Mouse (Mus musculus) left cerebral cortex, adult 18-20 months (tissue): ENCODE measurements around the gene Pop7. TPM values are rescaled to one million over a fixed set of nuclear protein-coding genes. Genes with fewer than 3 reads are reported as not detected.

Experiments used
- DNase-seq, 2 experiments: peaks; one replicate each; pipeline ENCODE4 v3.0.0; 2021 to 2022; ENCODE audit warnings: low spot score in 2 of 2, mixed read lengths in 1 of 2
- total RNA-seq, 2 experiments: library from RNA; stranded (reverse); gene quantifications; 2 replicates each; pipeline ENCODE4 v1.2.3; 2021

The Pop7 gene
- total RNA-seq, 2 experiments from 2014 or later = 31.3 to 33.3 TPM

DNA sequence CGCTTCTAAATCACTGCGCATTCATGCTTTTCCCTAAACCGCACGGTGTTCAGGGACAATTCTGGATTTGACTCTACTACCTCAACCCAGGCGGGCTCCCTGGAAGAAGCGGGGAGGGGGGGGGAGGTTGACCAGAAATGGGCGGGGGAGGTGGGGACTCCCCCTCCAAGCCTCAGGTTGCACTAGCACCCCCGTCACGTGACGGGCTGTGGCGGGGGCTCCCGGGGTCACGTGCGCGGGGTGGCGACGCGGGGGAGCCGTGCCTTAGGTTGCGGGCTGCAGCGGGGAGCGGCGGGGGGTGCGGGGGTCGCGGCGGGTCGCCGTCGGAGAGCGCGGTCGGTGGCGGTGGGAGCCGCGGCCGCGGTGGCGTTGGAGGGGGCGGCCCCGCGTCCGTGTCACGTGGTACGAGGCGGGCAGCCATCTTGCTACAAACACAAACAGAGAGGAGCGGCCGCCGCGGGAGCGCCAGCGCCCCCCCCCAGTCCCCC lies 7.7 kb upstream of the Pop7 start:
- DNase-seq = peak; percentile 72 to 82

DNA sequence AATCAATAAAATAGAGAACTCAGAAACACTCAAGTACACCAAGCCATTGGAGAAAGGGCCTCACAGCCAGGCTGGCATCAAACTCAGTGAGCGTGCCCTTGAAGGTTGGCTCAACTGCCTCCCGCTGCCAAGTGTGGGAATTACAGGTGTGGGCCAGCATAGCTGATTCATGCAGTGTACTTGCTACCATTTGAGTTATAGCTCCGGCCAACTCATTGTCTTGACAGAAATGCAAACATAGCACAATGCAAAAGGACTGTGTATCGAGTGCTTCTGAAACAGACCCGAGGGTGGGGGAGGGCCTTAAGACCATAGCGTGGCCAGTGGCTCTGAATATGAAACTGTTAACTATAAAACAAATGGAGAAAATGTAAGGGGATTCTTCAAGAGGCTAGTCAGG lies 1.7 kb upstream of the Pop7 start:
- no peak for DNase-seq

DNA sequence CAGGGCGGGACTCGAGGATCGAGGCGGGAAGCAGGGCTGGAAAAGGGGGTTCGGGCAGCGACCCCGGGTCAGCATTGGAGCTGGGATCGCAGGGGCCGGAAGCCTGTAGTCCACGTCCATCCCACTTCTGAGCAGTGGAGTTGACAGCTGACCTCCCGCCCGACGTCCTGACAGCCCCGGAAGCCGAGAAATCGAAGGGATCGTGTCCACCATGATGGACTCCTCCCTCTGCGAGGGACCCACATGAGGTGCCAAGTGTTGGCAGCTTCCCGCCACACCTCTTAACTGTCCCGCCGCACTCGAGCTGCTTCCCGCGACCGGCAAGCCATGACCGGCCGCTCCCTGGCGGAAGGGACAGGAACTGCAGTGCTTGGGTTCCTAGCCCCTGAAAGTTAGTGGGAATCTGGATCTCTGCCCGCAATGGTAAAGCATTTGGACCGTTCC lies 371 bp upstream of the Pop7 start:
- peak; percentile 75 to 77 for DNase-seq

DNA sequence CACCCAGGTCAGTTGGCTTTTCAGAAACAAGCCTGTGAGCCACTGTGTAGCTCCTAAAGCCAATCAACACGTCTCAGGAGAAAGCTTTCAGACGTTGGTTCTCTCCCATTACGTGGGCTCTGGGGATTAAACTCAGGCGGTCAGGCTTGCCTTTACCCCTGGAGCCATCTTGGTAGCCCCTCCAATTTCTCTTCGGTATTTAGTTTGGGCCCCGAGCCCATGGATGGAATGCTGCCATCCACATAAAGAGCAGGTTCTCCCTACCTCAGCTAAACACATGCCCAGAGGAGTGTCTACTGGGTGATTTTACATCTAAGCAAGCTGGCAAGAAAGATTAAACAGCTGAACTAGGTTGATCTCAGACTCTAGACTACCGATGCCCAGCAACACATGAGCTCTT lies 2.1 kb downstream of the Pop7 start:
- no peak for DNase-seq

DNA sequence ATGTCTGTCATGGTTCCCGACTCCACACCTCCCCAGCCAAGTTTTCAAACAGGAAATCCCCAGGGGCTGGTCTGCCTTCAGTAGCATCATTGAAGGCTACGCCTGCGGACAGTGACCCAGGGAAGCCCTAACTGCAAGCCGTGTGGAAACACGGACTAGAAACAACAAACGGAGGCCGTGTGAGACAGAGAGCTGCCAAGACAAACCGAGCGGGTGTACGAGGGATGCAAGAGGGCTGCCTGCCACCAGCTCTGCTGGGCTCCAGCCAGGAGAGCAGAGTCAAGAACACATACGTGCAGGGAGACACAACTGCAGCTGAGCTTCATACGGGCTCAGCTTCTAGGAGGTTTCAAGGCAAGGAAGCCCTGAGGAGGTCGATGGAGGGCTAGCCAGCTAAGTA lies 8.5 kb downstream of the Pop7 start:
- no peak for DNase-seq

DNA sequence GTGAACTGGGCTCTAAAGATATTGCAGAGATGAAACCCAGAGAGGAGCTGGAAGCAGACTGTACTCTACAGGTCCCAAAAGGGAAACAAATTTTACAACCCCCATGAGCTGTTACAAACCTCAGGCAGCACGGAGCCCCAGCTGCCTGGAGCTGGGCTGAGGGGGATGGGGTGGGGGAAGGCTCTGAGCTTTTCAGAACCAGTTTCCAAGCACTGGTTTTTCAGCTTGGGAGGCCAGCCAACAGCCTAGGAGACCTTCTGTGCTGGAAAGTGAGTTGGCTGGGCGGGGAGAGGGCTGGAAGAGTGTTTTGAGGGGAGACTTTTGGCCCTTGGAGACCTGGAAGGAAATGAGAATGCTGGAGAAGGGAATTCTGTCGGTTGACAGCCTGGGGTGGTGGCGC lies 10.8 kb downstream of the Pop7 start:
- DNase-seq = no peak

DNA sequence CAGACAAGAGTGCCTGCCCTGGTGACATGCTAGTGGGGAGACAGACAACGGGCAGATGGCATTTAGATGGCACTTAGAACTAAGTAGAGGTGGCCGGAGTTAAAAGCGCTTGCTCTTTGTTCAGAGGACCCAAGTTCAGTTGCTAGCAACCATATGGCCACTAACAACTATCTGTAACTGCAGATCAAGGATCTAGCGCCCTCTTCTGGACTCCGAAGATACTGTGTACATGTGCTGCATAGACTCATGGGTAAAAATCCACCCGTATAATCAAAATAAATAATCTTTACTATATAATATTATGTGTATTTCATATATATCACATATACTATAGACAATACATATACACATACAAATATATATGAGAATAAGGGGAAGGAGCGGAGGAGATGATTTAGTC lies 14.7 kb downstream of the Pop7 start:
- DNase-seq = no peak

DNA sequence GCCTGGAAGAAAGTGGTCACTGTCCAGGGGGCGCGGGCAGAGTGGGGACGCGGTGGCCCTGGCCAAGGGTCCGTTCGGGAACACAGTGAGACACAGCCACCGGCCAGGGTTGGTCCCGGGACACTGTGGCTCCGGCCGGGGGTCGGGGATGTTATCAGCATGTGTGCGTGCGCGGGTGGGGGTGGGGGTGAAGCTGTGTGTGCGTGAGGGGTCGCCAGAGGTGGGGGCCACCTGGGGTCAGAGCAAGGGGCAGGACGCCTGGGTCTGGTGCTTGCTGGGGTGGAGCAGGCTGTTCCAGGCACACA lies 16.5 kb downstream of the Pop7 start:
- DNase-seq = no peak

DNA sequence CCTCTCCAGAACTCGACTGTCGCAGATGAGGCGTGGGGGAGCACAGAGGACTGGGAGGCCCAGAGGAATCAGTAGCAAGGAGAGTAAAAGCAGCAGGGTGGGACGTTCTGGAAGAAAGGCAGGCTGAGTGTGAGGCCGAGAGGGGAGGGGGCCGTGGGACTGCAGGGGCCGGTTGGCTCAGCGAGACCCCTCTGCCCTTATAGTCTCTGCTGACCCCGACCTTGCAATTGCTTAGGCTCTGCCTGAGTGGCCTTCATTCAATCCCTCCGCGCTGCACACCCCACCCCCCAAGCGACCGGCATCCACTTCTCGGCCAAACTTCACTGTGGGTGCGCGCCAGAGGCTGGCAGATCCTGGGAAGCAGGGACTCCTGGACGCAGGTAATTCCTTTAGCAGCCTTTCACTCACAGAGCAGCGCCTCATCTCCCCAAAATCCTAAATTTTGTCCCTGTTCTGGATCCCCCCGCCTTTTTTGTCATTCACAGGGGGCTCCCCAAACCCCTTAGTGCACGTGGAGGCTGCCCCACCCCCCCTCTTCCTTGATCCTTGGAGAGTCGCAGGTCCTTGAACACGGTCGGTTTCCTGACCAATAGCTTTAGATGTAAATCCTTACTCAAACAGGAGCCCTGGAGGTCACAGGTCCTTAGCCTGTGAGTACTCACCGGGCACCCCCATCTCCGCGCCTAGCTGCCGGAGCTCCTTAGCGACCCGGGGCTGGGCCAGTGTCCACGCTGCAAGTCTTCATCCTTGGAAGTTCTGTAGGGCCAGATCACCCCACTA lies 17.1 kb downstream of the Pop7 start:
- DNase-seq = no peak

DNA sequence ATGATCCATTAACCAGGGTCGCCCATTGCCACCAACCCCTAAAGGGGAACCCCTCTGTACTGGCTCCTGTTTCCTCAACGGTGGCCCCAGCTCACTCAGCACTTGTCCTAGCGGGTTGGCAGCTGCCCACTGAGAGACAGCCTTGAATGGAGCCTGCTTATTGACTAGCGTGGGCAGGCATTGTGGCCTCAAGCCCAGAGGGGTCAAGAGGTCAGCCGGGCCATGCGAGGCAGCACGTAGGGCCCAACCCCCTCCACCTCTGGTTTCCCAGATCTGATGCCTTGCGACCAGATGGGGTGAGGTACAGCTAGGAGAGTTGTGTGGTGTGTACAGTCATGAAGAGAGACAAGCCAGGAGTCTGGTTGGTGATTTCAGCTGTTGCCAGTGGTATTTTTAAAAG lies 20.4 kb downstream of the Pop7 start:
- DNase-seq = peak in 1 of 2 experiments; percentile 6

DNA sequence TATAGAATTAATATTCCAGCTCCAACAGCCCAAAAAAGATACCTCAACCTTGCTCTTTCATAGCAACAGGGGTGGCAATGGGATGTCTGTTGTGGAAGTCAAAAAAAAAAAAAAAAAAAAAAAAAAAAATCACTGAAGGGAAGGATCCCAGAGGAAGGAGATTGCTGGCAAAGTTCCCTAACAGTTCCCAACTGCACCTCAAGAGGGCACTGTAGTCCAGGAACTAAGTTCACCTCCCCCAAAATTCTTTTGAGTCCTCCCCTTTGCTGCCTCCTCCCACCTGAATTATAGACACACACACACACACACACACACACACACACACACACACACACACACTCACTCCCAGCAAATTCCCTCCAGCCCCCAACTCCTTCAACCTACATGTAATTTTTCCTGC lies 21.2 kb downstream of the Pop7 start:
- DNase-seq = peak; percentile 64 to 79

DNA sequence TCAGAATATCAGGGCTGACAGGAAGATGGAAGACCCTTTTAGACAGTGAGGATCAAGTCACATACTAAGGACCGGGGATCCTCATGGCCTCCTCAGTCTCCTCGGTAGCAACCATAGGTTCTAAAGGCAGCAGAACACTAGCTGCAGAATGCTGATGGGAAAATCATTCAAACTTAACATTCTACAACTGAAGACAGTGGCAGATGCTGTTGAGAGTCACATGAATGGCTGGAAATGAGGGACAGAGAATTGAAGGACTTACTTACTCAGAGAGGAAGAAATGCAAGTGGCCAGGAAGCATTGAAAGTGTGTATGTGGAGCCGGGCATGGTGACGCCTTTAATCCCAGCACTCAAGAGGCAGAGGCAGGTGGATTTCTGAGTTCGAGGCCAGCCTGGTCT lies 25.4 kb downstream of the Pop7 start, which contains the start of gene Zan:
Zan (minus strand) TSS at position 101 of the 400 bp plus-strand sequence.
- no peak for DNase-seq

DNA sequence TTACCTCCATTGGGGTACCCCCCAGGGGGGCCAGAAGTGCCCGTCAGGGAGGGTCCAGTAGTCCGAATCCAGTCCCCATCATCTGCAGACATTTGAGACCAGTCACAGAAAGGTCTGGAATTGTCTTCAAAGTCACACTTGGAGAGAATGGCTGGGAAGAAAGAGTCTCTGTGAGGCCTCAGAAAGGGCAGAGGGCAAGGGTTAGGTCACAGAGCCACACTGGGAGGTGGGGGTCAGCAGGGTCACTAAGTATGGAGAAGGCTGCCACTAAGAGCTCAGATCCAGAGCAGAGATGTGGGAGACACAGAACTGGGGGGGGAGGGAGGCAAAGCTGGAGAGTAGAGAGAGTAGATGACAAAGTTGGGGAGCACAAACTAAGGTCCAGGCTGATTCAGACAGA lies 28.0 kb downstream of the Pop7 start:
- DNase-seq = no peak

DNA sequence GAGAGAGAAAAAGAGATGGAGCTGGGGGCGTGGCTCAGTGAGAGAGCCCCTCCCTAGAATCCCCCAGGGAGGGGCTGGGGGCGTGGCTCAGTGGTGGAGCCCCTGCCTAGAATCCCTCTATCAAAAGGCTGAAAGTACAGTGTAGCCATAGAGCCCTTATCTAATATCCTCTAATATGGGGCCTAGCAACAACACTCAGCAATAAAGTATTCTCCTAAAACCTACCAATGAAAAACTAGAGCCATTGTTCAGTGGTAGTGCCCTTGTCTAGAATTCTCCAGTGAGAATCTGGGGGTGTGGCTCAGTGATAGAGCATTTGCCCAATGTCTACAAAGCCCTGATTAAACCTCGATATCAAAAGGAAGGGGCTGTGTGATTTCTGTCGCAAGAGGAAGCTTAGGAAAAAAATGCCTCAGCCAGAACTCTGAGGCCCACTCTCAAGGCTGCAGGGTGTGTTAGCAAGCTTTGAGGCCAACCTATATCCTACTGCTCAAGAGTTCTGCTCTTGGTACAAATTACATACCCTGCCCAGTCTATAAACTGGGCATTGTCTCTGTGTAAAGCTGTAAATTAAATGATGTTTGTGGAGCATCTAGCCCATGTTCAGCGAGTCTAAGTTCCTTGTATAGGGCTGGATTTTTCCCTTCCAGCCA lies 29.9 kb downstream of the Pop7 start:
- DNase-seq = no peak

DNA sequence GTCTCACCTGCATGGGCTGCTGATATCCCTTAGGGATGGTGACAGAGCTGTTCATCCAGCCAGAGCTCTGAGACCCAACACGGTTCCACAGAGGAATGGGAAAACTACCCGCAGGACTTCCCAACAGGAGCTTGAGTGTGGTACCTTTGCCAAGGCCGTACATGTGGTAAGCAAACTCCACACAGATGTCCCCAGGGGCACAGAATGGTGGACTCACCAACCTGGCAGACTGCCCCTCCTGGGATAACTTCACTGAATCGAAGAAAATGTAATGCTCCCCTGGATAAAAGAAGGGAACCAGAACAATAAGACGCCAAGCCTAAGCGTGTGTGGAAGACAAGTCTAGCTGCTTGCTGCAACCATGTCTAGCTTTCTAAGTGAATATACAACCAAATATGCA lies 35.4 kb downstream of the Pop7 start:
- no peak for DNase-seq

DNA sequence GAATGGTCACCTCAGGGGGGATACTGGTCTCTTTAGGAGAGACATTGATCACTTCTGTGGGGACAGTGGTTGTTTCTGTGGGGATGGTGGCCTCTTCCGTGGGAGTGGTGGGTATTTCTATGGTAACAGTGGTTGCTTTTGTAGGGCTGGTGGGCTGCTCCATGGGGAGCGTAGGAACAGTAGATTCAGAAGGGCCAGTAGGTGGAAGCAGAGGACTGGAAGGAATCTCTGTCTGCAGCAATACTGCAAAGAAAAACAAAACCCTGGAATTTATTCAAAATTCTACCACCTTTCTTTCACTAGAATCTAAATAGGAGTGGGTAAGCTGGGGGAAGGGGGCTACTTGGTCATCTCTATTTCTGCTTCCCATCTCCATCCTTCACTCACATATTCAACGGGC lies 37.3 kb downstream of the Pop7 start:
- DNase-seq = peak in 1 of 2 experiments; percentile 7

DNA sequence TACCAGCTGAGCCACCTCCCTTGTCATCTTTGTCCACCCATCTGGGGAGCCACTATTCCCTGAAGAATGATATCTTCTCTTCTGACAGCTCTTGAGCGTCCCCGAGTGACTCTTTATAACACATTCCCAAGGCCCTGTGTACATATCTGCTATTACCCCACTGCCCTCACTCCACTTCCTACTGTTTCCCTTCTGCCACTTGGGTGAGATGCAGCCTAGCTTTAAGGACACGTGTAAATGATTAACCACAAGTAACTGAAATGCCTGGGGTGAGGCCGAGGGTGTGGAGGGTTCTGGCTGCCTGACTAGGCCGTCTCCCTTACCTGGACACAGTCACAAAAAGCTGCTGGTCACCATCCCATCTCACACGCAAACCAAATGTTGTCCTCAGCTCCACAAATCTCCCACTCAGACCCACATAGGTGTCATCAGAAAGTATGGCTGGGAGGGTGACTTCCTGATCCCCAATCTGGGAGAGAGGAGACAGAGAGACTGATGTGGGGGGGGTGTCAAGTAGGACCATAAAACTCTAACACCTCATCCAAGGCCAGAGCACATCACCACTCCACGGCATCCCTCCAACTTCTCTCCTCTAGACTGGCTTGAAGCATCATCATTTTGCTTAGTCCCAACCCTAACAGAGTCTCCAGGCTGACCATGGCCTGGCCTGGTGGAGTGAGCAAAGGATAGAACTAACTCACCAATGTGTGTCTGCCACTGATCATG lies 46.3 kb downstream of the Pop7 start:
- no peak for DNase-seq

DNA sequence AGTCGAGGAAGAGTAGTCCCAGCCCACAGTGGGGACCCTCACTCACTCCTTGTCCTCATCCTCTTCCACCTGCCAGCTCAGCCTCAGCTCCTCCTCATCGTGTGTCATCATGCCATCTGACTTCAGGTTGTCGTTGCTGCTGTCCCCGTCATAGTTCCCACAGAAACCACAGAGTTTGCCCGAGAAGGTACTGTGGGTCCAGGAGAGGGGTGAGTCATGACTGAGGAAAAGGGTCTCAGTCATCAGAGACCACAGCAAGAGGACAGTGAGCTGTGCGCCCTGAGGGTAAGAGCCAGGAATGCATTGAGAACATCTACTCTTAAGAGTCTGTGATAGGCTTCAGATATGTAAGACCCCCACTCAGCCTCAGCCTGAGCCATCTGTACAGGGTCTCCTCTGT lies 47.1 kb downstream of the Pop7 start:
- no peak for DNase-seq
